Comparison of ENCODE assay signal across 8 mouse cellular contexts in genomic region chr10:66741819-66742218, GRCm38 (mm10).
DNase-seq lines count a peak whose midpoint lies in the region; ATAC-seq lines count a peak whose summit lies in the region.

No protein-coding gene starts in this region.

- H3K9me3 ChIP-seq in heart, embryonic 11.5 days (replicated peaks; ENCODE audit: control insufficient read depth, low read length) = no peaks in the 10 kb centered on the region
- H3K9me3 ChIP-seq in embryonic facial prominence, embryonic 10.5 days = no peaks in the 10 kb centered on the region

- H3K4me1 ChIP-seq in heart, embryonic 11.5 days (ENCODE audit: control insufficient read depth, insufficient read depth, low read length) = no peaks in the 10 kb centered on the region
- H3K4me1 ChIP-seq in embryonic facial prominence, embryonic 10.5 days = no peaks in the 10 kb centered on the region

- no peaks in the 10 kb centered on the region for H3K36me3 ChIP-seq in heart, embryonic 11.5 days (ENCODE audit: control insufficient read depth, insufficient read depth, low read length)
- H3K36me3 ChIP-seq in embryonic facial prominence, embryonic 10.5 days (replicated peaks) = no peaks in the 10 kb centered on the region

- DNase-seq in heart, adult 18-20 months = peak; percentile 4 to 53
- DNase-seq in urinary bladder, postnatal 14 days (ENCODE audit: low spot score) = peak; percentile 9
- DNase-seq in urinary bladder, postnatal 36 days (ENCODE audit: low spot score in 2 of 2) = no peak
- peak; percentile 47 for DNase-seq in embryonic facial prominence, embryonic 10.5 days (ENCODE audit: low spot score)
- DNase-seq in urinary bladder, adult 18-20 months (ENCODE audit: low spot score in 2 of 2) = no peak

- no peak overlapping the region for H3K27ac ChIP-seq in heart, embryonic 11.5 days (ENCODE audit: low read depth, low read length)
- no peak overlapping the region for H3K27ac ChIP-seq in embryonic facial prominence, embryonic 10.5 days (replicated peaks)

- H3K4me3 ChIP-seq in heart, embryonic 11.5 days (ENCODE audit: low read depth, low read length) = no peak overlapping the region
- H3K4me3 ChIP-seq in embryonic facial prominence, embryonic 10.5 days = no peak overlapping the region

- no peak for ATAC-seq in heart, embryonic 11.5 days (replicated peaks; ENCODE audit: insufficient number of reproducible peaks, low FRiP score, low TSS enrichment)
- ATAC-seq in erythroblast, adult 5-6 weeks (replicated peaks; ENCODE audit: low FRiP score, poor library complexity, severe bottlenecking) = no peak
- no peak for ATAC-seq in monocyte, adult 5-6 weeks (replicated peaks; ENCODE audit: insufficient number of reproducible peaks, low FRiP score, low TSS enrichment, poor library complexity, severe bottlenecking)

- 50% methylated on average over 3 of the region's 3 CpGs for WGBS in heart, embryonic 11.5 days (ENCODE audit: insufficient replicate concordance)
- WGBS in embryonic facial prominence, embryonic 10.5 days = 64% methylated on average over 3 of the region's 3 CpGs

- H3K27me3 ChIP-seq in heart, embryonic 11.5 days (ENCODE audit: control insufficient read depth, insufficient read depth, low read length) = no peaks in the 10 kb centered on the region
- no peaks in the 10 kb centered on the region for H3K27me3 ChIP-seq in embryonic facial prominence, embryonic 10.5 days (replicated peaks; ENCODE audit: low read depth, poor library complexity, severe bottlenecking)

- H3K4me2 ChIP-seq in heart, embryonic 11.5 days = no peak overlapping the region

- no peak overlapping the region for H3K9ac ChIP-seq in heart, embryonic 11.5 days (ENCODE audit: low read depth, low read length)

Comparison
In these comparisons a context has a peak if more than half of its experiments do, and no peak if none do; other contexts are left out.
1. DNase-seq: peak in heart, adult 18-20 months (2 of 2), urinary bladder, postnatal 14 days (single experiment) and embryonic facial prominence, embryonic 10.5 days (single experiment); none in urinary bladder, postnatal 36 days (0 of 2) and urinary bladder, adult 18-20 months (0 of 2).